Mouse (Mus musculus) kidney, embryonic 14.5 days (tissue): ENCODE measurements around the gene Cstb. TPM values are rescaled to one million over a fixed set of nuclear protein-coding genes. Genes with fewer than 3 reads are reported as not detected.
"Not testable (repeated sequence)": the region's sequence is repeated elsewhere in the genome, so short reads cannot be mapped to it uniquely, and the experiment has no call there.

Source experiments
- ATAC-seq: fragments of 200-750 bp; cut with Nextera tagmentation; 2 replicates; pipeline ENCODE4 v1.8.0; 2017; ENCODE audit warnings: moderate number of reproducible peaks, mild to moderate bottlenecking, moderate TSS enrichment, moderate library complexity; ENCODE audit not compliant: low FRiP score, low TSS enrichment
- H3K27ac ChIP-seq: fragments of 300-500 bp; sonication (generic); 2 replicates; pipeline ENCODE4 v1.5.1; 2014; ENCODE audit warnings: low read depth, mild to moderate bottlenecking, low read length, moderate library complexity, mixed read lengths
- H3K27me3 ChIP-seq: fragments of 300-500 bp; sonication (generic); 2 replicates; pipeline ENCODE4 v1.6.1; 2014; ENCODE audit warnings: mild to moderate bottlenecking, low read length; ENCODE audit not compliant: control insufficient read depth, insufficient read depth
- H3K36me3 ChIP-seq: fragments of 300-500 bp; sonication (generic); 2 replicates; pipeline ENCODE4 v1.6.1; 2014; ENCODE audit warnings: low read length, mixed read lengths; ENCODE audit not compliant: control insufficient read depth, insufficient read depth
- H3K4me1 ChIP-seq: fragments of 300-500 bp; sonication (generic); 2 replicates; pipeline ENCODE4 v1.6.1; 2014; ENCODE audit warnings: low read length, mixed read lengths; ENCODE audit not compliant: control insufficient read depth, insufficient read depth
- H3K4me2 ChIP-seq: fragments of 300-500 bp; sonication (generic); replicated peaks from 2 replicates; pipeline ENCODE4 v1.6.1; 2014; ENCODE audit warnings: low read depth, mild to moderate bottlenecking, low read length
- H3K4me3 ChIP-seq: fragments of 300-500 bp; sonication (generic); 2 replicates; pipeline ENCODE4 v1.5.1; 2014; ENCODE audit warnings: mild to moderate bottlenecking, low read length
- H3K9ac ChIP-seq: fragments of 300-500 bp; sonication (generic); 2 replicates; pipeline ENCODE4 v1.6.1; 2014; ENCODE audit warnings: low read depth, mild to moderate bottlenecking, low read length, moderate library complexity
- H3K9me3 ChIP-seq: fragments of 300-500 bp; sonication (generic); 2 replicates; pipeline ENCODE4 v1.6.1; 2016; ENCODE audit warnings: low read length; ENCODE audit not compliant: control insufficient read depth
- WGBS: fragments of 180-500 bp; shearing (Covaris S2); extraction: QIAGEN DNeasy Blood & Tissue Kit; methylation state at CpG from one replicate; pipeline ENCODE4 v1.1.7; 2014; 5-methylcytosine and 5-hydroxymethylcytosine counted together
- polyA plus RNA-seq: library from polyadenylated mRNA; unstranded; fragments of >200 nt; fragmentation: Nextera tagmentation; extraction: Ambion mirVana; gene quantifications from 2 replicates; pipeline ENCODE4 v1.2.1, GENCODE M21; 2014

Cstb gene
- polyA plus RNA-seq, 1 experiment from 2014 or later = 206 TPM

GRCm38 (mm10) chr10:78411851-78412250 is 13.6 kb upstream of the Cstb start:
- Histone ChIP-seq H3K9ac (peak overlapping the region; percentile 86), H3K27ac (peak overlapping the region; percentile 90; the same call in 1 of the 2 replicates), H3K36me3 (peaks cover 41% of the 10 kb centered on the region), H3K4me3 (peak overlapping the region; percentile 96), H3K4me2 (peak overlapping the region; percentile 64), H3K9me3 (no peaks in the 10 kb centered on the region), H3K27me3 (no peaks in the 10 kb centered on the region), H3K4me1 (peaks cover 4% of the 10 kb centered on the region; the same call in 1 of the 2 replicates)
- ATAC-seq = no peak
- 9% methylated on average over 8 of the region's 8 CpGs for WGBS

- Histone ChIP-seq H3K9me3 (no peaks in the 10 kb centered on the region), H3K27ac (peak within 1 kb of the TSS; percentile 90), H3K36me3 (peaks cover 34% of the 10 kb centered on the region), H3K4me2 (peak within 1 kb of the TSS; percentile 64), H3K4me3 (peak within 1 kb of the TSS; percentile 96), H3K9ac (peak within 1 kb of the TSS; percentile 86), H3K27me3 (no peaks in the 10 kb centered on the region), H3K4me1 (peaks cover 4% of the 10 kb centered on the region; the same call in 1 of the 2 replicates)
- WGBS = under 1% methylated on average over 70 of the region's 70 CpGs
- ATAC-seq = peak; percentile 92
Observed at GRCm38 (mm10) chr10:78412319-78413151, 12.9 kb upstream of the Cstb start, which contains the start of gene Rrp1. Gene Rrp1 (minus strand): TSS chr10:78413043.

- peak overlapping the region; percentile 37 for H3K4me2 ChIP-seq
- peak overlapping the region; percentile 96 for H3K4me3 ChIP-seq
- ATAC-seq = peak; percentile 63; the same call in 1 of the 2 replicates
- H3K27me3 ChIP-seq = no peaks in the 10 kb centered on the region
- H3K9ac ChIP-seq = peak overlapping the region; percentile 42; the same call in 1 of the 2 replicates
- no peak overlapping the region for H3K27ac ChIP-seq
- WGBS = 42% methylated on average over 7 of the region's 7 CpGs
- no peaks in the 10 kb centered on the region for H3K9me3 ChIP-seq
- H3K36me3 ChIP-seq = peaks cover 30% of the 10 kb centered on the region
- H3K4me1 ChIP-seq = peaks cover 4% of the 10 kb centered on the region; the same call in 1 of the 2 replicates
Observed at GRCm38 (mm10) chr10:78413152-78413520, 12.3 kb upstream of the Cstb start.

- not testable (repeated sequence) for H3K4me1 ChIP-seq, H3K4me3 ChIP-seq, H3K9ac ChIP-seq, H3K27me3 ChIP-seq, H3K4me2 ChIP-seq, H3K9me3 ChIP-seq, ATAC-seq, H3K27ac ChIP-seq
- WGBS = 90% methylated on average over 3 of the region's 4 CpGs
- H3K36me3 ChIP-seq = peaks cover 12% of the 10 kb centered on the region
Observed at GRCm38 (mm10) chr10:78414936-78415335, 10.5 kb upstream of the Cstb start.

- H3K9ac ChIP-seq = no peak overlapping the region
Observed at GRCm38 (mm10) chr10:78417888-78418287, 7.6 kb upstream of the Cstb start.

GRCm38 (mm10) chr10:78418791-78419190 is 6.7 kb upstream of the Cstb start:
- Histone ChIP-seq H3K4me2 (no peak overlapping the region), H3K4me3 (no peak overlapping the region), H3K9ac (no peak overlapping the region), H3K27ac (no peak overlapping the region), H3K9me3 (no peaks in the 10 kb centered on the region), H3K27me3 (no peaks in the 10 kb centered on the region), H3K36me3 (no peaks in the 10 kb centered on the region), H3K4me1 (no peaks in the 10 kb centered on the region)
- 80% methylated on average over 2 of the region's 2 CpGs for WGBS
- no peak for ATAC-seq

More at GRCm38 (mm10) chr10:78417888-78418287, 7.6 kb upstream of the Cstb start:
- no peak for ATAC-seq
- Histone ChIP-seq H3K9me3 (no peaks in the 10 kb centered on the region), H3K4me1 (no peaks in the 10 kb centered on the region), H3K4me2 (no peak overlapping the region), H3K36me3 (no peaks in the 10 kb centered on the region), H3K4me3 (no peak overlapping the region), H3K27ac (no peak overlapping the region), H3K27me3 (no peaks in the 10 kb centered on the region)
- WGBS = 67% methylated on average over 5 of the region's 5 CpGs

- Histone ChIP-seq H3K4me3 (no peak overlapping the region), H3K4me1 (peaks cover 6% of the 10 kb centered on the region; the same call in 1 of the 2 replicates), H3K27me3 (no peaks in the 10 kb centered on the region), H3K27ac (no peak overlapping the region), H3K4me2 (no peak overlapping the region), H3K9me3 (no peaks in the 10 kb centered on the region), H3K36me3 (no peaks in the 10 kb centered on the region), H3K9ac (no peak overlapping the region)
- WGBS = 84% methylated on average over 2 of the region's 2 CpGs
- ATAC-seq = no peak
Observed at GRCm38 (mm10) chr10:78420929-78421328, 4.5 kb upstream of the Cstb start.

GRCm38 (mm10) chr10:78422614-78423013 is 2.9 kb upstream of the Cstb start:
- Histone ChIP-seq H3K4me2 (no peak overlapping the region), H3K4me1 (peaks cover 6% of the 10 kb centered on the region; the same call in 1 of the 2 replicates), H3K27ac (no peak overlapping the region), H3K9me3 (no peaks in the 10 kb centered on the region), H3K27me3 (no peaks in the 10 kb centered on the region), H3K36me3 (peaks cover 8% of the 10 kb centered on the region), H3K4me3 (no peak overlapping the region), H3K9ac (no peak overlapping the region)
- ATAC-seq = no peak
- 87% methylated on average over 3 of the region's 3 CpGs for WGBS

- H3K36me3 ChIP-seq = peaks cover 18% of the 10 kb centered on the region
Observed at GRCm38 (mm10) chr10:78426117-78426735, 757 bp downstream of the Cstb start.

More at GRCm38 (mm10) chr10:78426117-78426735, 757 bp downstream of the Cstb start:
- Histone ChIP-seq H3K4me1 (peaks cover 6% of the 10 kb centered on the region; the same call in 1 of the 2 replicates), H3K9me3 (no peaks in the 10 kb centered on the region), H3K4me3 (peak overlapping the region; percentile 64), H3K27me3 (no peaks in the 10 kb centered on the region), H3K4me2 (peak overlapping the region; percentile 63), H3K27ac (no peak overlapping the region; the same call in 1 of the 2 replicates), H3K9ac (peak overlapping the region; percentile 65)
- WGBS = 44% methylated on average over 6 of the region's 6 CpGs
- no peak; the same call in 1 of the 2 replicates for ATAC-seq
